Mouse (Mus musculus) liver, embryonic 12.5 days (tissue): ENCODE results near the gene Adssl1. TPM values are rescaled to one million over a fixed set of nuclear protein-coding genes. Genes with fewer than 3 reads are reported as not detected.
A peak's percentile ranks its signal among the peaks of the same experiment; 100 is the strongest.

Experiments
- ATAC-seq: fragments of 200-750 bp; cut with Nextera tagmentation; 2 replicates; pipeline ENCODE4 v1.8.0; 2017; ENCODE audit warnings: moderate number of reproducible peaks, mild to moderate bottlenecking, moderate library complexity
- H3K27ac ChIP-seq: fragments of 300-500 bp; sonication (generic); 2 replicates; pipeline ENCODE4 v1.5.1; 2016; ENCODE audit warnings: mild to moderate bottlenecking
- H3K27me3 ChIP-seq: fragments of 300-500 bp; sonication (generic); replicated peaks from 2 replicates; pipeline ENCODE4 v1.6.1; 2016; ENCODE audit warnings: mild to moderate bottlenecking, moderate library complexity
- H3K36me3 ChIP-seq: fragments of 300-500 bp; sonication (generic); 2 replicates; pipeline ENCODE4 v1.6.1; 2016; ENCODE audit warnings: mild to moderate bottlenecking, moderate library complexity
- H3K4me1 ChIP-seq: fragments of 300-500 bp; sonication (generic); 2 replicates; pipeline ENCODE4 v1.6.1; 2016
- H3K4me2 ChIP-seq: fragments of 300-500 bp; sonication (generic); 2 replicates; pipeline ENCODE4 v1.6.1; 2016; ENCODE audit warnings: mild to moderate bottlenecking, moderate library complexity
- H3K4me3 ChIP-seq: fragments of 300-500 bp; sonication (generic); 2 replicates; pipeline ENCODE4 v1.5.1; 2016; ENCODE audit warnings: mild to moderate bottlenecking, moderate library complexity
- H3K9ac ChIP-seq: fragments of 300-500 bp; sonication (generic); 2 replicates; pipeline ENCODE4 v1.6.1; 2016; ENCODE audit warnings: mild to moderate bottlenecking, moderate library complexity
- H3K9me3 ChIP-seq: fragments of 300-500 bp; sonication (generic); replicated peaks from 2 replicates; pipeline ENCODE4 v1.6.1; 2016; ENCODE audit warnings: mild to moderate bottlenecking, moderate library complexity
- whole genome bisulfite sequencing: fragments of 180-500 bp; shearing (Covaris S2); methylation state at CpG from one replicate; pipeline ENCODE4 v1.1.7; 2016; ENCODE audit not compliant: insufficient replicate concordance; 5-methylcytosine and 5-hydroxymethylcytosine counted together
- polyA plus RNA-seq: library from polyadenylated mRNA; unstranded; fragments of >200 nt; fragmentation: Nextera tagmentation; extraction: Ambion mirVana; gene quantifications from 2 replicates; pipeline ENCODE4 v1.2.1, GENCODE M21; 2016

Adssl1 gene
- polyA plus RNA-seq, 1 experiment from 2014 or later = 5.6 TPM

GRCm38 (mm10) chr12:112644855-112645506 lies 25.1 kb downstream of the Adssl1 start:
- under 1% methylated on average over 75 of the region's 75 CpGs for whole genome bisulfite sequencing
- H3K9me3 ChIP-seq = no peaks in the 10 kb centered on the region
- peaks cover 33% of the 10 kb centered on the region for H3K4me1 ChIP-seq
- peaks cover 36% of the 10 kb centered on the region for H3K36me3 ChIP-seq
- peak overlapping the region; percentile 83 for H3K9ac ChIP-seq
- H3K4me2 ChIP-seq = peak overlapping the region; percentile 95
- no peaks in the 10 kb centered on the region for H3K27me3 ChIP-seq
- peak overlapping the region; percentile 85 for H3K27ac ChIP-seq
- peak; percentile 10 for ATAC-seq
- peak overlapping the region; percentile 79 for H3K4me3 ChIP-seq

- peak overlapping the region; percentile 83 for H3K9ac ChIP-seq
- peaks cover 33% of the 10 kb centered on the region for H3K4me1 ChIP-seq
- no peak for ATAC-seq
- WGBS = 61% methylated on average over 6 of the region's 6 CpGs
- H3K27ac ChIP-seq = no peak overlapping the region
- no peaks in the 10 kb centered on the region for H3K27me3 ChIP-seq
- H3K36me3 ChIP-seq = peaks cover 48% of the 10 kb centered on the region
- H3K9me3 ChIP-seq = no peaks in the 10 kb centered on the region
- H3K4me2 ChIP-seq = peak overlapping the region; percentile 95
- peak overlapping the region; percentile 79 for H3K4me3 ChIP-seq
Measured at GRCm38 (mm10) chr12:112646139-112646538, 26.3 kb downstream of the Adssl1 start.

GRCm38 (mm10) chr12:112648081-112648480 lies 28.2 kb downstream of the Adssl1 start:
- Histone ChIP-seq H3K27ac (no peak overlapping the region), H3K4me2 (no peak overlapping the region), H3K9ac (no peak overlapping the region), H3K36me3 (peaks cover 67% of the 10 kb centered on the region), H3K9me3 (no peaks in the 10 kb centered on the region), H3K27me3 (no peaks in the 10 kb centered on the region), H3K4me1 (peaks cover 33% of the 10 kb centered on the region), H3K4me3 (no peak overlapping the region)
- ATAC-seq = no peak
- 83% methylated on average over 5 of the region's 5 CpGs for WGBS

- Histone ChIP-seq H3K4me2 (no peak overlapping the region), H3K4me1 (peaks cover 12% of the 10 kb centered on the region), H3K36me3 (peaks cover 100% of the 10 kb centered on the region), H3K4me3 (no peak overlapping the region), H3K27me3 (no peaks in the 10 kb centered on the region), H3K9ac (no peak overlapping the region), H3K9me3 (no peaks in the 10 kb centered on the region), H3K27ac (no peak overlapping the region)
- 70% methylated on average over 5 of the region's 5 CpGs for WGBS
- no peak for ATAC-seq
Measured at GRCm38 (mm10) chr12:112651778-112652439, 32.1 kb downstream of the Adssl1 start.

GRCm38 (mm10) chr12:112653157-112653824 lies 33.4 kb downstream of the Adssl1 start:
- WGBS = 59% methylated on average over 7 of the region's 7 CpGs
- peaks cover 100% of the 10 kb centered on the region for H3K36me3 ChIP-seq
- no peak overlapping the region for H3K4me3 ChIP-seq
- H3K4me1 ChIP-seq = peaks cover 6% of the 10 kb centered on the region
- no peaks in the 10 kb centered on the region for H3K9me3 ChIP-seq
- ATAC-seq = peak; percentile 42
- no peak overlapping the region for H3K27ac ChIP-seq
- no peak overlapping the region for H3K9ac ChIP-seq
- no peaks in the 10 kb centered on the region for H3K27me3 ChIP-seq
- no peak overlapping the region for H3K4me2 ChIP-seq

- H3K9me3 ChIP-seq = no peaks in the 10 kb centered on the region
- no peaks in the 10 kb centered on the region for H3K27me3 ChIP-seq
- H3K4me2 ChIP-seq = no peak overlapping the region
- H3K9ac ChIP-seq = no peak overlapping the region
- H3K4me3 ChIP-seq = no peak overlapping the region
- no peak overlapping the region for H3K27ac ChIP-seq
- no peak for ATAC-seq
- H3K36me3 ChIP-seq = peaks cover 100% of the 10 kb centered on the region
- H3K4me1 ChIP-seq = peaks cover 6% of the 10 kb centered on the region
- 86% methylated on average over 5 of the region's 5 CpGs for WGBS
Measured at GRCm38 (mm10) chr12:112654076-112654475, 34.2 kb downstream of the Adssl1 start.

- Histone ChIP-seq H3K27me3 (no peaks in the 10 kb centered on the region), H3K9ac (no peak overlapping the region), H3K4me3 (no peak overlapping the region), H3K27ac (no peak overlapping the region), H3K9me3 (no peaks in the 10 kb centered on the region), H3K4me1 (peaks cover 27% of the 10 kb centered on the region), H3K36me3 (peaks cover 100% of the 10 kb centered on the region), H3K4me2 (no peak overlapping the region)
- no peak for ATAC-seq
- WGBS = 89% methylated on average over 7 of the region's 7 CpGs
Measured at GRCm38 (mm10) chr12:112658619-112659018, 38.8 kb downstream of the Adssl1 start.

GRCm38 (mm10) chr12:112659109-112659508 lies 39.3 kb downstream of the Adssl1 start:
- no peak overlapping the region for H3K4me2 ChIP-seq
- H3K4me3 ChIP-seq = no peak overlapping the region
- no peak for ATAC-seq
- no peaks in the 10 kb centered on the region for H3K9me3 ChIP-seq
- peaks cover 32% of the 10 kb centered on the region for H3K4me1 ChIP-seq
- H3K9ac ChIP-seq = no peak overlapping the region
- 77% methylated on average over 6 of the region's 6 CpGs for WGBS
- no peaks in the 10 kb centered on the region for H3K27me3 ChIP-seq
- no peak overlapping the region for H3K27ac ChIP-seq
- peaks cover 100% of the 10 kb centered on the region for H3K36me3 ChIP-seq

GRCm38 (mm10) chr12:112660576-112661326 lies 40.9 kb downstream of the Adssl1 start:
- H3K4me3 ChIP-seq = no peak overlapping the region
- no peak overlapping the region for H3K9ac ChIP-seq

GRCm38 (mm10) chr12:112661327-112661605 lies 41.4 kb downstream of the Adssl1 start:
- 83% methylated on average over 3 of the region's 3 CpGs for WGBS
- Histone ChIP-seq H3K4me3 (no peak overlapping the region), H3K9me3 (no peaks in the 10 kb centered on the region), H3K27ac (no peak overlapping the region), H3K27me3 (no peaks in the 10 kb centered on the region), H3K9ac (no peak overlapping the region), H3K4me1 (peaks cover 36% of the 10 kb centered on the region), H3K36me3 (peaks cover 100% of the 10 kb centered on the region), H3K4me2 (no peak overlapping the region)
- no peak for ATAC-seq

More at GRCm38 (mm10) chr12:112660576-112661326, 40.9 kb downstream of the Adssl1 start:
- H3K9me3 ChIP-seq = no peaks in the 10 kb centered on the region
- peaks cover 31% of the 10 kb centered on the region for H3K4me1 ChIP-seq
- 62% methylated on average over 5 of the region's 5 CpGs for WGBS
- no peaks in the 10 kb centered on the region for H3K27me3 ChIP-seq
- no peak overlapping the region; the same call in 1 of the 2 replicates for H3K27ac ChIP-seq
- H3K4me2 ChIP-seq = no peak overlapping the region
- no peak for ATAC-seq
- peaks cover 100% of the 10 kb centered on the region for H3K36me3 ChIP-seq

GRCm38 (mm10) chr12:112661851-112662250 lies 42.0 kb downstream of the Adssl1 start:
- Histone ChIP-seq H3K36me3 (peaks cover 100% of the 10 kb centered on the region), H3K9ac (no peak overlapping the region), H3K27ac (no peak overlapping the region), H3K9me3 (no peaks in the 10 kb centered on the region), H3K4me1 (peaks cover 41% of the 10 kb centered on the region), H3K4me2 (no peak overlapping the region), H3K27me3 (no peaks in the 10 kb centered on the region), H3K4me3 (no peak overlapping the region)
- no peak for ATAC-seq
- WGBS = 81% methylated on average over 9 of the region's 9 CpGs

- peaks cover 100% of the 10 kb centered on the region for H3K36me3 ChIP-seq
- H3K27ac ChIP-seq = no peak overlapping the region
- ATAC-seq = no peak
- no peak overlapping the region for H3K4me3 ChIP-seq
- no peak overlapping the region for H3K9ac ChIP-seq
- H3K9me3 ChIP-seq = no peaks in the 10 kb centered on the region
- H3K27me3 ChIP-seq = no peaks in the 10 kb centered on the region
- H3K4me2 ChIP-seq = no peak overlapping the region
- 86% methylated on average over 11 of the region's 11 CpGs for WGBS
- peaks cover 49% of the 10 kb centered on the region for H3K4me1 ChIP-seq
Measured at GRCm38 (mm10) chr12:112663303-112663702, 43.5 kb downstream of the Adssl1 start.
